Mouse (Mus musculus) forebrain, embryonic 16.5 days (tissue): ENCODE results near the gene Trabd2b. TPM values are rescaled to one million over a fixed set of nuclear protein-coding genes. Genes with fewer than 3 reads are reported as not detected.

Experiments used
- polyA plus RNA-seq: library from polyadenylated mRNA; unstranded; fragments of >200 nt; fragmentation: Nextera tagmentation; extraction: Ambion mirVana; gene quantifications from 2 replicates; pipeline ENCODE4 v1.2.1, GENCODE M21; 2015

Gene Trabd2b
- polyA plus RNA-seq, 1 experiment from 2014 or later, result 0.29 TPM

Other genes with a start within 250 kb of the Trabd2b start
- not detected in 2 replicates for gene Skint11, start 243.3 kb upstream of the Trabd2b start, polyA plus RNA-seq